Mouse (Mus musculus) heart, adult 8-10 months (tissue): ENCODE results near the gene Il15ra. TPM values are rescaled to one million over a fixed set of nuclear protein-coding genes. Genes with fewer than 3 reads are reported as not detected.

ENCODE experiments used
- DNase-seq: peaks from one replicate; pipeline ENCODE4 v3.0.0; 2022; ENCODE audit warnings: low spot score
- total RNA-seq, 4 experiments: library from RNA; stranded (reverse); gene quantifications; 2 replicates each; pipeline ENCODE4 v1.2.4; 2022

Il15ra gene
- total RNA-seq, 4 experiments from 2014 or later = 26.0 to 33.2 (median 30.6) TPM

DNA sequence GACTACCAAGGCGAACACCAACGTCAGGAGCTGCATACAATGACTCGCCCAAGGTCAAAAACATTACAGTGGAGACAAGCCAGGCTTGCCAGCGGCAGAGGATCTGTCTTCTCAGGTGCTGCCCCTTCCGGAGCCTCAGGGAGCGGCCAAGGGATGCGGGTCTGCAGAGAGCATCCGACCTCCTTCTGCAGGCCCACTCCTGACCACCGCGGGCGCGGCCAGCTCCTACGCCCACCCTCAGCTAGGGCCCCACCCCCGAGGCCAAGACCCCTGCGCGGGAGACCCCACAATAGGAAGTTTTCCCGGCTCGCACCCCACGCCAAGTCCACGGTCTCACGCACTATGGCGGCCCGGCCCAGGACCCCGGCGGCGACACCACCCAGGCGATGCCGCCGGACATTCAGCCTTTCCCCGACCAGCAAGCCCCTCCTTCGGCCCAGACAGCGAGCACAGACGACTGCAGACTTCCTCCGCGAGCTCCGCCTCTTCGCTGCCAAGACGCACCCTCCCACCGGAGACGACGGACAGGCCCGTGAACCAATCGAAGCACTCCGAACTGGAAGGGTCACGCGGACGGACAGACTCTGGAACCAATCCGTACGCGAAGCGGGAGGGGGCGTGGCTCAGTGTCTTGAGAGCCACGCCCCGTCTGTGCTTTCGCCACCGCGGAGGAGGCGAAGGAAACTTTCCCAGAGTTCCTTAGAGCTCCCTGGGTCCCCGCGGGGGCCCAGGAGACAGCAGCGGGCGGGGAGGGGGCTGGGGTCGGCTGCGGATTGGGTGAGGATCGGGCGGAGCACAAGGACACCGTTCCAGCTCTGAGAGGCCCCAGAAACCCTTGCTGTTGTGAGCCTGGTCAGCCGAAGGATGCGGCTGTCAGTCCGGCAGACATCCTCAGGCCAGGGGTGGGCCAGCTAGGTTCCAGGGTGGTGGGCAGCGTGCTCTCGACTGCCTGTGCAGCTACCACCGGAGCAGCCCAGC is 72.3 kb downstream of the Il15ra start, which contains the start of the genes Fbh1 and Ankrd16:
TSS of gene Fbh1 (minus strand) at position 492 of the 978 bp plus-strand sequence.
TSS of gene Ankrd16 (plus strand) at position 786 of the 978 bp plus-strand sequence.
- peak; percentile 100 for DNase-seq

DNA sequence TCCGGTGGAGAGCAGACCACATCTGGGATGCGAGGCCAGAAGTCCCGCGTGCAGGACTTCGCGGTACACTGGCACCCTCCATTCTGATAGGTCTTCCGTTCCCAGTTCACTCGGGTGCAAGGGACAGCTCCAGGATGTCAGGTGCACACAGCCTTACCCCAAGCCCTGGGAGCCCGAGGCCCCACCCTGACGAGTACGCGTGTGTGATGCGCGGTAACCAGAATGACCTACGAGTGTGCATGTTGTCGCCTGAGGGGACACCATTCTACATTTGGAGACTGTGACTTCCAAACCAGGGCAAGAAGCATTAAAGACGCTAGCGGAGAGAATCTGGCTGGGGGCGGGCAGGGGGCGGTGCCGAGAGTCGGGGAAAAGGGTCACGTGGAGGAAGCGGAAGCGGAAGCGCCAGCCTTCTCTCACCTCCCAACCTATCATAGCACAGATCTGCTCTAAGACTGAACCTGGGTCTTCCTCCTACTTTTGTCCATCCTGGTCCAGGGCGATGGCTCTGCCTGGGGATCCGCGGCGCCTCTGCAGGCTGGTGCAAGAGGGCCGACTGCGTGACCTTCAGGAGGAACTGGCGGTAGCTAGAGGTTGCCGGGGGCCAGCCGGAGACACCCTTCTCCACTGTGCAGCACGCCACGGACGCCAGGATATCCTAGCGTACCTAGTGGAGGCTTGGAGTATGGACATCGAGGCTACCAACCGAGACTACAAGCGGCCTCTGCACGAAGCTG is 73.2 kb downstream of the Il15ra start:
- peak; percentile 83 for DNase-seq

Other genes with a start within 250 kb of the Il15ra start
- 10 to 100 TPM in 2 of 4 experiments, 1 to 10 TPM in 2; 5.5 to 14.7 (median 9.7) TPM for gene Pfkfb3, start 151.2 kb upstream of the Il15ra start, total RNA-seq
- gene Rbm17, start 101.1 kb upstream of the Il15ra start, total RNA-seq = 10 to 100 TPM; 46.0 to 59.0 (median 51.3) TPM
- not detected for gene Gm17490, start 79.0 kb upstream of the Il15ra start, total RNA-seq
- 1 to 10 TPM in 3 of 4 experiments, under 1 TPM in 1; 0.62 to 1.5 (median 1.3) TPM for gene Il2ra, start 62.5 kb upstream of the Il15ra start, total RNA-seq
- 10 to 100 TPM; 58.5 to 74.7 (median 69.2) TPM for gene Fbh1, start 72.3 kb downstream of the Il15ra start, total RNA-seq
- 10 to 100 TPM; 14.7 to 20.6 (median 19.1) TPM for gene Ankrd16, start 72.6 kb downstream of the Il15ra start, total RNA-seq